Mouse (Mus musculus): ENCODE results near the gene Srcin1. TPM values are rescaled to one million over a fixed set of nuclear protein-coding genes. Genes with fewer than 3 reads are reported as not detected.

Srcin1 gene
- polyA plus RNA-seq, 1 experiment from 2014 or later, result 0.48 TPM

- Histone ChIP-seq H3K9me3 (no peaks in the 10 kb centered on the region), H3K9ac (peak overlapping the region; percentile 31; the same call in 1 of the 2 replicates), H3K36me3 (no peaks in the 10 kb centered on the region), H3K27me3 (peaks cover 89% of the 10 kb centered on the region), H3K4me3 (no peak overlapping the region), H3K4me2 (replicated peaks) (peak overlapping the region; percentile 19; the same call in 1 of the 2 replicates), H3K27ac (no peak overlapping the region), H3K4me1 (peaks cover 53% of the 10 kb centered on the region)
- ATAC-seq (ENCODE audit: low FRiP score, low read depth), result no peak
- WGBS, result 3% methylated on average over 13 of the region's 13 CpGs
Measured at GRCm38 (mm10) chr11:97566551-97566950, 9.4 kb downstream of the Srcin1 start.

- Histone ChIP-seq H3K9me3 (no peaks in the 10 kb centered on the region), H3K9ac (0 out of 2 replicates have a peak overlapping the region, but pooled peaks have one; percentile 21), H3K4me2 (replicated peaks) (no peak overlapping the region), H3K27me3 (peaks cover 90% of the 10 kb centered on the region), H3K4me1 (peaks cover 30% of the 10 kb centered on the region), H3K4me3 (no peak overlapping the region), H3K27ac (no peak overlapping the region), H3K36me3 (no peaks in the 10 kb centered on the region)
- WGBS, result 41% methylated on average over 14 of the region's 14 CpGs
- no peak for ATAC-seq (ENCODE audit: low FRiP score, low read depth)
Measured at GRCm38 (mm10) chr11:97563730-97564129, 12.3 kb downstream of the Srcin1 start.

- ATAC-seq (ENCODE audit: low FRiP score, low read depth), result no peak
- H3K4me2 ChIP-seq (replicated peaks), result no peak overlapping the region
- H3K27me3 ChIP-seq, result peaks cover 95% of the 10 kb centered on the region
- H3K4me3 ChIP-seq, result no peak overlapping the region
- 17% methylated on average over 3 of the region's 3 CpGs for WGBS
- H3K9ac ChIP-seq, result no peak overlapping the region
- H3K9me3 ChIP-seq, result no peaks in the 10 kb centered on the region
- H3K27ac ChIP-seq, result no peak overlapping the region
- peaks cover 22% of the 10 kb centered on the region for H3K4me1 ChIP-seq
- H3K36me3 ChIP-seq, result no peaks in the 10 kb centered on the region
Measured at GRCm38 (mm10) chr11:97562536-97562935, 13.4 kb downstream of the Srcin1 start.

- H3K4me2 ChIP-seq (replicated peaks), result no peak overlapping the region
- H3K9ac ChIP-seq, result no peak overlapping the region
- no peak overlapping the region for H3K4me3 ChIP-seq
- no peak for ATAC-seq (ENCODE audit: low FRiP score, low read depth)
- H3K4me1 ChIP-seq, result peaks cover 7% of the 10 kb centered on the region
- no peaks in the 10 kb centered on the region for H3K9me3 ChIP-seq
- H3K27me3 ChIP-seq, result peaks cover 86% of the 10 kb centered on the region
- H3K27ac ChIP-seq, result no peak overlapping the region
- 31% methylated on average over 17 of the region's 17 CpGs for WGBS
- no peaks in the 10 kb centered on the region for H3K36me3 ChIP-seq
Measured at GRCm38 (mm10) chr11:97560210-97560963, 15.6 kb downstream of the Srcin1 start.

GRCm38 (mm10) chr11:97559549-97559948 lies 16.4 kb downstream of the Srcin1 start:
- H3K4me1 ChIP-seq, result peaks cover 7% of the 10 kb centered on the region
- H3K9ac ChIP-seq, result no peak overlapping the region
- H3K27me3 ChIP-seq, result peaks cover 82% of the 10 kb centered on the region
- no peak overlapping the region for H3K4me2 ChIP-seq (replicated peaks)
- H3K4me3 ChIP-seq, result no peak overlapping the region
- no peak overlapping the region for H3K27ac ChIP-seq
- H3K9me3 ChIP-seq, result no peaks in the 10 kb centered on the region
- no peak for ATAC-seq (ENCODE audit: low FRiP score, low read depth)
- H3K36me3 ChIP-seq, result no peaks in the 10 kb centered on the region
- 42% methylated on average over 4 of the region's 4 CpGs for WGBS

- 48% methylated on average over 4 of the region's 4 CpGs for WGBS
- no peak overlapping the region for H3K27ac ChIP-seq
- H3K27me3 ChIP-seq, result peaks cover 82% of the 10 kb centered on the region
Measured at GRCm38 (mm10) chr11:97557885-97558284, 18.1 kb downstream of the Srcin1 start.

GRCm38 (mm10) chr11:97556569-97557408 lies 19.2 kb downstream of the Srcin1 start:
- Histone ChIP-seq H3K4me1 (peaks cover 6% of the 10 kb centered on the region), H3K4me3 (no peak overlapping the region), H3K9me3 (no peaks in the 10 kb centered on the region), H3K4me2 (replicated peaks) (no peak overlapping the region), H3K27ac (no peak overlapping the region), H3K9ac (no peak overlapping the region), H3K27me3 (peaks cover 82% of the 10 kb centered on the region), H3K36me3 (no peaks in the 10 kb centered on the region)
- ATAC-seq (ENCODE audit: low FRiP score, low read depth), result no peak
- WGBS, result 12% methylated on average over 7 of the region's 7 CpGs

More at GRCm38 (mm10) chr11:97557885-97558284, 18.1 kb downstream of the Srcin1 start:
- H3K36me3 ChIP-seq, result no peaks in the 10 kb centered on the region
- no peak overlapping the region for H3K4me2 ChIP-seq (replicated peaks)
- no peak overlapping the region for H3K4me3 ChIP-seq
- peaks cover 4% of the 10 kb centered on the region for H3K4me1 ChIP-seq
- no peak overlapping the region for H3K9ac ChIP-seq
- no peaks in the 10 kb centered on the region for H3K9me3 ChIP-seq
- no peak for ATAC-seq (ENCODE audit: low FRiP score, low read depth)

GRCm38 (mm10) chr11:97555144-97555543 lies 20.8 kb downstream of the Srcin1 start:
- no peaks in the 10 kb centered on the region for H3K36me3 ChIP-seq
- H3K9ac ChIP-seq, result no peak overlapping the region
- no peak for ATAC-seq (ENCODE audit: low FRiP score, low read depth)
- peaks cover 5% of the 10 kb centered on the region for H3K4me1 ChIP-seq
- H3K4me2 ChIP-seq (replicated peaks), result no peak overlapping the region
- no peak overlapping the region for H3K27ac ChIP-seq
- 34% methylated on average over 6 of the region's 6 CpGs for WGBS
- H3K4me3 ChIP-seq, result no peak overlapping the region
- H3K9me3 ChIP-seq, result no peaks in the 10 kb centered on the region
- peaks cover 82% of the 10 kb centered on the region for H3K27me3 ChIP-seq

- H3K9ac ChIP-seq, result no peak overlapping the region
- peaks cover 5% of the 10 kb centered on the region for H3K4me1 ChIP-seq
- WGBS, result 13% methylated on average over 8 of the region's 8 CpGs
- no peak overlapping the region for H3K4me3 ChIP-seq
- ATAC-seq (ENCODE audit: low FRiP score, low read depth), result no peak
- no peaks in the 10 kb centered on the region for H3K36me3 ChIP-seq
- no peaks in the 10 kb centered on the region for H3K9me3 ChIP-seq
- peaks cover 86% of the 10 kb centered on the region for H3K27me3 ChIP-seq
- H3K27ac ChIP-seq, result no peak overlapping the region
- no peak overlapping the region for H3K4me2 ChIP-seq (replicated peaks)
Measured at GRCm38 (mm10) chr11:97552151-97552550, 23.8 kb downstream of the Srcin1 start.

- ATAC-seq (ENCODE audit: low FRiP score, low read depth), result no peak
Measured at GRCm38 (mm10) chr11:97548757-97549156, 27.2 kb downstream of the Srcin1 start.

GRCm38 (mm10) chr11:97547957-97548706 lies 27.9 kb downstream of the Srcin1 start:
- peaks cover 15% of the 10 kb centered on the region for H3K4me1 ChIP-seq
- no peak overlapping the region for H3K9ac ChIP-seq
- no peak overlapping the region for H3K27ac ChIP-seq
- H3K36me3 ChIP-seq, result no peaks in the 10 kb centered on the region
- 62% methylated on average over 12 of the region's 12 CpGs for WGBS
- H3K4me2 ChIP-seq (replicated peaks), result no peak overlapping the region
- ATAC-seq (ENCODE audit: low FRiP score, low read depth), result no peak
- H3K27me3 ChIP-seq, result peaks cover 100% of the 10 kb centered on the region
- no peak overlapping the region for H3K4me3 ChIP-seq
- H3K9me3 ChIP-seq, result no peaks in the 10 kb centered on the region

More at GRCm38 (mm10) chr11:97548757-97549156, 27.2 kb downstream of the Srcin1 start:
- peaks cover 15% of the 10 kb centered on the region for H3K4me1 ChIP-seq
- no peak overlapping the region for H3K27ac ChIP-seq
- 41% methylated on average over 8 of the region's 8 CpGs for WGBS
- H3K9ac ChIP-seq, result no peak overlapping the region
- peaks cover 98% of the 10 kb centered on the region for H3K27me3 ChIP-seq
- no peak overlapping the region for H3K4me2 ChIP-seq (replicated peaks)
- no peaks in the 10 kb centered on the region for H3K36me3 ChIP-seq
- H3K4me3 ChIP-seq, result no peak overlapping the region
- no peaks in the 10 kb centered on the region for H3K9me3 ChIP-seq
